Mouse (Mus musculus) liver, postnatal 0 days (tissue): ENCODE results near the gene Anln. TPM values are rescaled to one million over a fixed set of nuclear protein-coding genes. Genes with fewer than 3 reads are reported as not detected.
A peak's percentile ranks its signal among the peaks of the same experiment; 100 is the strongest.

Experiments used
- ATAC-seq: fragments of 200-750 bp; cut with Nextera tagmentation; 2 replicates; pipeline ENCODE4 v1.8.0; 2017; ENCODE audit warnings: mild to moderate bottlenecking, moderate library complexity
- DNase-seq: peaks from one replicate; pipeline ENCODE4 v3.0.0-alpha.2; 2016
- H3K27ac ChIP-seq: fragments of 300-500 bp; sonication (generic); 2 replicates; pipeline ENCODE4 v1.5.1; 2014; ENCODE audit warnings: antibody characterized with exemption, moderate library complexity, mild to moderate bottlenecking, low read depth
- H3K27me3 ChIP-seq: fragments of 300-500 bp; sonication (generic); 2 replicates; pipeline ENCODE4 v1.6.1; 2014; ENCODE audit warnings: low read length, control low read depth, mixed read lengths; ENCODE audit not compliant: insufficient read depth
- H3K36me3 ChIP-seq: fragments of 300-500 bp; sonication (generic); replicated peaks from 2 replicates; pipeline ENCODE4 v1.6.1; 2014; ENCODE audit warnings: mild to moderate bottlenecking, control low read depth, low read length, moderate library complexity, mixed read lengths; ENCODE audit not compliant: insufficient read depth
- H3K4me1 ChIP-seq: fragments of 300-500 bp; sonication (generic); 2 replicates; pipeline ENCODE4 v1.6.1; 2014; ENCODE audit warnings: antibody characterized with exemption, mild to moderate bottlenecking, control low read depth; ENCODE audit not compliant: insufficient read depth
- H3K4me2 ChIP-seq: fragments of 300-500 bp; sonication (generic); 2 replicates; pipeline ENCODE4 v1.6.1; 2014; ENCODE audit warnings: low read depth, mild to moderate bottlenecking, low read length, moderate library complexity, mixed read lengths
- H3K4me3 ChIP-seq: fragments of 300-500 bp; sonication (generic); 2 replicates; pipeline ENCODE4 v1.5.1; 2014; ENCODE audit warnings: low read depth, low read length
- H3K9ac ChIP-seq: fragments of 300-500 bp; sonication (generic); replicated peaks from 2 replicates; pipeline ENCODE4 v1.6.1; 2014; ENCODE audit warnings: mild to moderate bottlenecking, moderate library complexity
- H3K9me3 ChIP-seq: fragments of 300-500 bp; sonication (generic); 2 replicates; pipeline ENCODE4 v1.6.1; 2016; ENCODE audit warnings: mild to moderate bottlenecking, control low read depth, low read length, mixed read lengths
- CTCF ChIP-seq: sonication (generic); IDR thresholded peaks from 2 replicates; pipeline ENCODE4 v1.5.1; 2016; ENCODE audit warnings: antibody characterized with exemption, low read depth
- EP300 ChIP-seq: IDR thresholded peaks from 2 replicates; pipeline ENCODE4 v1.6.1; 2016; ENCODE audit warnings: antibody characterized with exemption, low read depth, mild to moderate bottlenecking
- WGBS: fragments of 180-500 bp; shearing (Covaris S2); extraction: QIAGEN DNeasy Blood & Tissue Kit; methylation state at CpG from one replicate; pipeline ENCODE4 v1.1.7; 2014; ENCODE audit not compliant: insufficient replicate concordance; 5-methylcytosine and 5-hydroxymethylcytosine counted together
- polyA plus RNA-seq: library from polyadenylated mRNA; unstranded; fragments of >200 nt; fragmentation: Nextera tagmentation; extraction: Ambion mirVana; gene quantifications from 2 replicates; pipeline ENCODE4 v1.2.1, GENCODE M21; 2015

Gene Anln
- polyA plus RNA-seq, 1 experiment from 2014 or later: 7.2 TPM

- Histone ChIP-seq H3K4me3 (peak within 1 kb of the TSS; percentile 87), H3K27ac (peak within 1 kb of the TSS; percentile 64), H3K9ac (peak within 1 kb of the TSS; percentile 94), H3K4me1 (peaks cover 7% of the 10 kb centered on the region), H3K9me3 (peaks cover 2% of the 10 kb centered on the region; the same call in 1 of the 2 replicates), H3K4me2 (peak within 1 kb of the TSS; percentile 93), H3K36me3 (peaks cover 10% of the 10 kb centered on the region; the same call in 1 of the 2 replicates), H3K27me3 (no peaks in the 10 kb centered on the region)
- peak; percentile 93 for DNase-seq
- WGBS: under 1% methylated on average over 56 of the region's 56 CpGs
- no peak for TF ChIP-seq CTCF
- no peak for TF ChIP-seq EP300
- ATAC-seq: peak; percentile 99
Measured at GRCm38 (mm10) chr9:22307156-22307919, 81.7 kb downstream of the Anln start, which contains the start of gene Zfp810. Zfp810 (minus strand) TSS chr9:22307648.

DNA sequence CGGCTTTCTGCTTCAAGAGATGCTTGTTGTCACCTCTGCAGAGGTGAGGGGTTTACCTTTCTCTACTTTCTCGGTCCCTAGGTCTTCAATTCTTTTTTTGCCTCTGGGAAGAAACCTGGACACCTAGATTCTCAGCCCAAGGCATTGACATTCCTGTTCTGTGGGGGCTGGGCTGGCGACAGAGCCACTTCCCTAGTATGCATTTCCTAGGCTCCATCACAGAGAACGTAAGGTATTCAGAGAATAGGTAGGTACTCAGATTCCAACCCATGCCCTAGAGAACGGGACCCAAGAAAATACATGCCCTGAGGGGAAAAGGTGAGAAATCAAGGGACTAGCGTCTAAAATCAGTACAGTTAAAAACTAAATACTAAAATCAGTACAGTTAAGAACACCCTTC, 82.3 kb downstream of the Anln start:
- 24% methylated on average over 6 of the region's 6 CpGs for WGBS
- no peak for DNase-seq

GRCm38 (mm10) chr9:22302199-22302598, 86.8 kb downstream of the Anln start:
- peaks cover 7% of the 10 kb centered on the region for H3K4me1 ChIP-seq
- TF ChIP-seq EP300 (no peak), CTCF (no peak)
- no peak overlapping the region for H3K9ac ChIP-seq
- no peaks in the 10 kb centered on the region for H3K9me3 ChIP-seq
- no peak for DNase-seq
- H3K4me2 ChIP-seq: no peak overlapping the region
- no peak for ATAC-seq
- no peak overlapping the region for H3K4me3 ChIP-seq
- WGBS: 77% methylated on average over 1 of the region's 1 CpGs
- peaks cover 22% of the 10 kb centered on the region for H3K36me3 ChIP-seq
- H3K27ac ChIP-seq: no peak overlapping the region
- no peaks in the 10 kb centered on the region for H3K27me3 ChIP-seq

More for the DNA sequence above, 82.3 kb downstream of the Anln start:
- no peaks in the 10 kb centered on the region for H3K27me3 ChIP-seq
- peak overlapping the region; percentile 87 for H3K4me3 ChIP-seq
- peaks cover 10% of the 10 kb centered on the region; the same call in 1 of the 2 replicates for H3K36me3 ChIP-seq
- H3K4me2 ChIP-seq: peak overlapping the region; percentile 93
- peak overlapping the region; percentile 94 for H3K9ac ChIP-seq
- TF ChIP-seq EP300 (no peak), CTCF (no peak)
- H3K9me3 ChIP-seq: no peaks in the 10 kb centered on the region; the same call in 1 of the 2 replicates
- H3K27ac ChIP-seq: peak overlapping the region; percentile 64
- peaks cover 7% of the 10 kb centered on the region for H3K4me1 ChIP-seq
- ATAC-seq: no peak

Other genes with a start within 250 kb of the Anln start
- 34.9 and 36.6 TPM in 2 replicates for gene Pigyl, start 232.3 kb downstream of the Anln start, polyA plus RNA-seq
- 0.04 TPM in 2 replicates for gene Zfp872, start 201.1 kb downstream of the Anln start, polyA plus RNA-seq
- 4.2 and 4.4 TPM in 2 replicates for gene Zfp809, start 163.5 kb downstream of the Anln start, polyA plus RNA-seq
- 0.69 and 0.99 TPM in 2 replicates for gene Zfp599, start 129.3 kb downstream of the Anln start, polyA plus RNA-seq
- gene Zfp810, start 81.5 kb downstream of the Anln start, polyA plus RNA-seq: 4.8 and 4.9 TPM in 2 replicates
- gene 9530077C05Rik, start 22.3 kb upstream of the Anln start, polyA plus RNA-seq: 1.2 and 1.6 TPM in 2 replicates
- not detected in 2 replicates for gene Gm17545, start 65.1 kb upstream of the Anln start, polyA plus RNA-seq
- 42.2 and 47.9 TPM in 2 replicates for gene Rp9, start 80.6 kb upstream of the Anln start, polyA plus RNA-seq
- 1.6 and 1.8 TPM in 2 replicates for gene Bbs9, start 86.5 kb upstream of the Anln start, polyA plus RNA-seq